Mouse (Mus musculus): ENCODE results near the gene Pgghg.

DNA sequence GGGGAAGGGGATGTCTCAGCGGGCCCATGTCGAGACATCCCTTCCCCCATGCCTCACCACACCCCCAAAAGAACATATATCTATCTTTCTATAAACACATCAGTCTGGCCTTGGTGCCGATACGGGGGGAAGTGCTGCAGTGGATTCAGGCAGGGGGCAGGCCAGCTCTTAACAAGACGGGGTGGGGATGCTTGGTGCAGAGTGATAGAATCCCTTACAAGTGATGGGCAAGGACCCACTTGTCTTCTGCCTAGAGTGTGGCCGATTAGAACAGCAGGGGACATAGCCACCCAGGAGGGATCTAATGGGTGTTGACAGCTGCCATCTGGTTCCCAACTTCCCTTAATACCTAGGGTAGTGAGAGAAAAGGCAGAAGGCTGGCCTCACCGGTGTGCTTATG, 29.7 kb downstream of the Pgghg start:
- no peak for TF ChIP-seq EP300 (IDR thresholded peaks at IDR 0.05; ENCODE audit: insufficient read depth, low read depth, low read length)
- TF ChIP-seq CTCF (IDR thresholded peaks at IDR 0.05; ENCODE audit: low read depth, low read length), result no peak

Data from ES-Bruce4 (cell line).